Mouse (Mus musculus) naive thymus-derived CD4-positive, alpha-beta T cell, adult 2 months (primary cell): ENCODE results near the gene Socs4.
"Not testable (repeated sequence)": the region's sequence is repeated elsewhere in the genome, so short reads cannot be mapped to it uniquely, and the experiment has no call there.

Experiments used
- DNase-seq: peaks from one replicate; pipeline ENCODE4 v3.0.0-alpha.2; 2011; ENCODE audit warnings: low read depth

Socs4 gene

GRCm38 (mm10) chr14:47287021-47287420 is 10.3 kb downstream of the Socs4 start:
- DNase-seq: no peak

- no peak for DNase-seq
These were observed 15.0 kb downstream of the Socs4 start for GRCm38 (mm10) chr14:47291772-47292171.

- no peak for DNase-seq
These were observed 17.4 kb downstream of the Socs4 start for GRCm38 (mm10) chr14:47294136-47294535.

GRCm38 (mm10) chr14:47296232-47296631 is 19.5 kb downstream of the Socs4 start:
- no peak for DNase-seq

GRCm38 (mm10) chr14:47297785-47298407 is 21.2 kb downstream of the Socs4 start, which contains the start of gene Mapk1ip1l:
Mapk1ip1l (plus strand) TSS chr14:47298266.
- peak; percentile 90 for DNase-seq

- DNase-seq: no peak
These were observed 21.7 kb downstream of the Socs4 start for GRCm38 (mm10) chr14:47298408-47298792.

GRCm38 (mm10) chr14:47298819-47299261 is 22.1 kb downstream of the Socs4 start:
- peak; percentile 71 for DNase-seq

- DNase-seq: no peak
These were observed 26.4 kb downstream of the Socs4 start for GRCm38 (mm10) chr14:47302885-47303680.

- DNase-seq: no peak
These were observed 28.2 kb downstream of the Socs4 start for GRCm38 (mm10) chr14:47304814-47305405.

- no peak for DNase-seq
These were observed 29.2 kb downstream of the Socs4 start for GRCm38 (mm10) chr14:47305933-47306332.

GRCm38 (mm10) chr14:47307669-47308068 is 30.9 kb downstream of the Socs4 start:
- DNase-seq: no peak

GRCm38 (mm10) chr14:47309061-47309460 is 32.3 kb downstream of the Socs4 start:
- no peak for DNase-seq

- no peak for DNase-seq
These were observed 33.8 kb downstream of the Socs4 start for GRCm38 (mm10) chr14:47310342-47311181.

- DNase-seq: no peak
These were observed 42.6 kb downstream of the Socs4 start for GRCm38 (mm10) chr14:47319362-47319761.

GRCm38 (mm10) chr14:47321581-47321980 is 44.9 kb downstream of the Socs4 start:
- DNase-seq: not testable (repeated sequence)

- DNase-seq: no peak
These were observed 49.4 kb downstream of the Socs4 start for GRCm38 (mm10) chr14:47325965-47326761.

- DNase-seq: no peak
These were observed 50.6 kb downstream of the Socs4 start for GRCm38 (mm10) chr14:47327347-47327746.

- DNase-seq: no peak
These were observed 55.2 kb downstream of the Socs4 start for GRCm38 (mm10) chr14:47331920-47332319.

- DNase-seq: peak; percentile 82
These were observed 58.1 kb downstream of the Socs4 start for GRCm38 (mm10) chr14:47334819-47335218.

- no peak for DNase-seq
These were observed 58.6 kb downstream of the Socs4 start for GRCm38 (mm10) chr14:47335300-47335699.

- no peak for DNase-seq
These were observed 63.6 kb downstream of the Socs4 start for GRCm38 (mm10) chr14:47340231-47340925.
